Mouse (Mus musculus) neutrophil, adult 5-6 weeks (primary cell): Measurements from ENCODE around the gene Gstm4. TPM values are rescaled to one million over a fixed set of nuclear protein-coding genes. Genes with fewer than 3 reads are reported as not detected.

ENCODE experiments used
- total RNA-seq: library from RNA; stranded (forward); fragments of 200-1000 nt; gene quantifications from 2 replicates; pipeline ENCODE4 v1.2.3, GENCODE M21; 2017

Gene Gstm4
- total RNA-seq, 1 experiment from 2014 or later: 1.7 TPM

Other genes starting within 250 kb of the Gstm4 start
- not detected in 2 replicates for gene Eps8l3, start 167.7 kb downstream of the Gstm4 start, total RNA-seq
- 0.93 and 1.5 TPM in 2 replicates for gene Gstm5, start 149.1 kb downstream of the Gstm4 start, total RNA-seq
- gene Gstm7, start 113.1 kb downstream of the Gstm4 start, total RNA-seq: not detected in 2 replicates
- gene Gstm6, start 101.1 kb downstream of the Gstm4 start, total RNA-seq: not detected in 2 replicates
- gene Gstm3, start 75.6 kb downstream of the Gstm4 start, total RNA-seq: not detected in 2 replicates
- gene Gstm2, start 58.4 kb downstream of the Gstm4 start, total RNA-seq: not detected in 2 replicates
- 7.9 and 12.3 TPM in 2 replicates for gene Gstm1, start 26.9 kb downstream of the Gstm4 start, total RNA-seq
- gene Ampd2, start 41.8 kb upstream of the Gstm4 start, total RNA-seq: 16.0 and 18.5 TPM in 2 replicates
- not detected in 2 replicates for gene Gnat2, start 47.9 kb upstream of the Gstm4 start, total RNA-seq
- 143 and 165 TPM in 2 replicates for gene Gnai3, start 101.3 kb upstream of the Gstm4 start, total RNA-seq
- 0.23 TPM in 1 of 2 replicates, not detected in the other for gene Gpr61, start 110.0 kb upstream of the Gstm4 start, total RNA-seq
- gene Amigo1, start 141.4 kb upstream of the Gstm4 start, total RNA-seq: 1.3 and 1.6 TPM in 2 replicates
- gene Cyb561d1, start 156.3 kb upstream of the Gstm4 start, total RNA-seq: 26.8 and 29.0 TPM in 2 replicates
- gene Atxn7l2, start 166.0 kb upstream of the Gstm4 start, total RNA-seq: 5.8 and 7.3 TPM in 2 replicates
- gene Sypl2, start 181.8 kb upstream of the Gstm4 start, total RNA-seq: not detected in 2 replicates
- 54.4 and 69.7 TPM in 2 replicates for gene Psma5, start 212.0 kb upstream of the Gstm4 start, total RNA-seq
- 24.7 and 26.2 TPM in 2 replicates for gene Sort1, start 239.2 kb upstream of the Gstm4 start, total RNA-seq